Mouse (Mus musculus): Measurements from ENCODE around the gene Sync. TPM values are rescaled to one million over a fixed set of nuclear protein-coding genes. Genes with fewer than 3 reads are reported as not detected.

The Sync gene
- total RNA-seq, 1 experiment, result 2.1 TPM

- H3K27ac ChIP-seq (ENCODE audit: insufficient read depth, low read depth, low read length, poor library complexity, severe bottlenecking), result no peak overlapping the region
- in situ Hi-C loops (cut with MboI; ENCODE audit: low sequenced_read_pairs in 2 of 2, unreplicated experiment in 2 of 2), result no loop called here
- TF ChIP-seq ZNF384 (IDR thresholded peaks at IDR 0.05; ENCODE audit: low read depth, low read length) (no peak), ZC3H11A (IDR thresholded peaks at IDR 0.05; ENCODE audit: borderline replicate concordance, low read depth, low read length) (no peak), HCFC1 (IDR thresholded peaks at IDR 0.05; ENCODE audit: borderline replicate concordance, insufficient read depth, low read length) (no peak), CHD2 (IDR thresholded peaks at IDR 0.05; ENCODE audit: low read depth, low read length) (no peak), MAFK (IDR thresholded peaks at IDR 0.05; ENCODE audit: insufficient read depth, low read depth, low read length) (no peak)
These were observed 16.4 kb downstream of the Sync start for GRCm38 (mm10) chr4:129303816-129304215.

GRCm38 (mm10) chr4:129304306-129304705, 16.9 kb downstream of the Sync start:
- in situ Hi-C loops (cut with MboI; ENCODE audit: low sequenced_read_pairs in 2 of 2, unreplicated experiment in 2 of 2), result no loop called here
- no peaks in the 10 kb centered on the region for H3K9me3 ChIP-seq (ENCODE audit: control insufficient read depth, insufficient read depth, low read depth, low read length)
- no peak overlapping the region for H3K27ac ChIP-seq (ENCODE audit: insufficient read depth, low read depth, low read length, poor library complexity, severe bottlenecking)
- DNase-seq (ENCODE audit: low read depth, low spot score), result no peak
- peaks cover 0 to under 1% of the 10 kb centered on the region in 2 experiments; a peak in 3 of 4 replicates for H3K4me1 ChIP-seq (ENCODE audit: control insufficient read depth in 2 of 2, insufficient read depth in 2 of 2, low read length in 2 of 2, poor library complexity in 1 of 2)
- peaks cover 13% of the 10 kb centered on the region for H3K36me3 ChIP-seq (ENCODE audit: control insufficient read depth, insufficient read depth, low read length, poor library complexity, severe bottlenecking)
- TF ChIP-seq CHD2 (IDR thresholded peaks at IDR 0.05; ENCODE audit: low read depth, low read length) (no peak), MAFK (IDR thresholded peaks at IDR 0.05; ENCODE audit: insufficient read depth, low read depth, low read length) (no peak), ZNF384 (IDR thresholded peaks at IDR 0.05; ENCODE audit: low read depth, low read length) (no peak), HCFC1 (IDR thresholded peaks at IDR 0.05; ENCODE audit: borderline replicate concordance, insufficient read depth, low read length) (no peak), ZC3H11A (IDR thresholded peaks at IDR 0.05; ENCODE audit: borderline replicate concordance, low read depth, low read length) (no peak)
- no peak overlapping the region for H3K4me3 ChIP-seq (ENCODE audit: insufficient read depth in 1 of 2, low read depth in 1 of 2, low read length in 2 of 2, poor library complexity in 1 of 2, severe bottlenecking in 1 of 2)
- no peak overlapping the region for H3K9ac ChIP-seq (ENCODE audit: insufficient read depth, low read depth, low read length, poor library complexity, severe bottlenecking)

More at GRCm38 (mm10) chr4:129303816-129304215, 16.4 kb downstream of the Sync start:
- DNase-seq (ENCODE audit: low read depth, low spot score), result no peak
- H3K9ac ChIP-seq (ENCODE audit: insufficient read depth, low read depth, low read length, poor library complexity, severe bottlenecking), result no peak overlapping the region
- peaks cover 12% of the 10 kb centered on the region for H3K36me3 ChIP-seq (ENCODE audit: control insufficient read depth, insufficient read depth, low read length, poor library complexity, severe bottlenecking)
- no peak overlapping the region for H3K4me3 ChIP-seq (ENCODE audit: insufficient read depth in 1 of 2, low read depth in 1 of 2, low read length in 2 of 2, poor library complexity in 1 of 2, severe bottlenecking in 1 of 2)
- H3K4me1 ChIP-seq (ENCODE audit: control insufficient read depth in 2 of 2, insufficient read depth in 2 of 2, low read length in 2 of 2, poor library complexity in 1 of 2), result peaks cover 0 to 2% of the 10 kb centered on the region in 2 experiments; a peak in 3 of 4 replicates
- no peaks in the 10 kb centered on the region for H3K9me3 ChIP-seq (ENCODE audit: control insufficient read depth, insufficient read depth, low read depth, low read length)

DNA sequence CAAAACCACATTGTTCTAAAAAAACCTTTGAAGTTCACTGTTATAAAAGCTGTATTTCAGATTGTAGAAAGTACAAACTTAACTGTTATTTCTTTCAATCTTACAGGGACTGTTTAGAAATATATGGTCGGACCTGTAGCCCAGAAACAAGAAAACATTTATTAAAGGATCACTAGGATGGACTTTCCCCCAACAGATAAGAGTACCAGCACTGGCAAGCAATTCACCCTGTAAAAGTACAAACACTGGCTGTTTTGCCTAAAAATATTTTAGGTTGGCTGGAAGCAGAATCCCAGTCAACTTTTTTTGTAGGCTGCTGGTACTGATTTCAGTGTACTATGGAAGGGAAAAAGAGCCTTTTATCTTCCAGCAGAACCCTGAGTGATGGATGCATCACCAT, 20.5 kb downstream of the Sync start:
- peaks cover 0 to 2% of the 10 kb centered on the region in 2 experiments; a peak in 3 of 4 replicates for H3K4me1 ChIP-seq (ENCODE audit: control insufficient read depth in 2 of 2, insufficient read depth in 2 of 2, low read length in 2 of 2, poor library complexity in 1 of 2)
- in situ Hi-C loops (cut with MboI; ENCODE audit: low sequenced_read_pairs in 2 of 2, unreplicated experiment in 2 of 2), result no loop called here
- no peak for DNase-seq (ENCODE audit: low read depth, low spot score)
- H3K4me3 ChIP-seq (ENCODE audit: insufficient read depth in 1 of 2, low read depth in 1 of 2, low read length in 2 of 2, poor library complexity in 1 of 2, severe bottlenecking in 1 of 2), result no peak overlapping the region
- no peak overlapping the region for H3K27ac ChIP-seq (ENCODE audit: insufficient read depth, low read depth, low read length, poor library complexity, severe bottlenecking)
- TF ChIP-seq ZNF384 (IDR thresholded peaks at IDR 0.05; ENCODE audit: low read depth, low read length) (no peak), HCFC1 (IDR thresholded peaks at IDR 0.05; ENCODE audit: borderline replicate concordance, insufficient read depth, low read length) (no peak), CHD2 (IDR thresholded peaks at IDR 0.05; ENCODE audit: low read depth, low read length) (no peak), ZC3H11A (IDR thresholded peaks at IDR 0.05; ENCODE audit: borderline replicate concordance, low read depth, low read length) (no peak), MAFK (IDR thresholded peaks at IDR 0.05; ENCODE audit: insufficient read depth, low read depth, low read length) (no peak)
- no peak overlapping the region for H3K9ac ChIP-seq (ENCODE audit: insufficient read depth, low read depth, low read length, poor library complexity, severe bottlenecking)
- H3K36me3 ChIP-seq (ENCODE audit: control insufficient read depth, insufficient read depth, low read length, poor library complexity, severe bottlenecking), result peaks cover 24% of the 10 kb centered on the region
- no peaks in the 10 kb centered on the region for H3K9me3 ChIP-seq (ENCODE audit: control insufficient read depth, insufficient read depth, low read depth, low read length)

- H3K27ac ChIP-seq (ENCODE audit: insufficient read depth, low read depth, low read length, poor library complexity, severe bottlenecking), result no peak overlapping the region
These were observed 26.5 kb downstream of the Sync start for GRCm38 (mm10) chr4:129313886-129314285.

More at GRCm38 (mm10) chr4:129313886-129314285, 26.5 kb downstream of the Sync start:
- peaks cover 0 to 2% of the 10 kb centered on the region in 2 experiments; a peak in 2 of 4 replicates for H3K4me1 ChIP-seq (ENCODE audit: control insufficient read depth in 2 of 2, insufficient read depth in 2 of 2, low read length in 2 of 2, poor library complexity in 1 of 2)
- DNase-seq (ENCODE audit: low read depth, low spot score), result no peak
- no peak for TF ChIP-seq ZC3H11A (IDR thresholded peaks at IDR 0.05; ENCODE audit: borderline replicate concordance, low read depth, low read length)
- TF ChIP-seq HCFC1 (IDR thresholded peaks at IDR 0.05; ENCODE audit: borderline replicate concordance, insufficient read depth, low read length), result no peak
- no peak for TF ChIP-seq CHD2 (IDR thresholded peaks at IDR 0.05; ENCODE audit: low read depth, low read length)
- no peak for TF ChIP-seq ZNF384 (IDR thresholded peaks at IDR 0.05; ENCODE audit: low read depth, low read length)
- no peak for TF ChIP-seq MAFK (IDR thresholded peaks at IDR 0.05; ENCODE audit: insufficient read depth, low read depth, low read length)
- in situ Hi-C loops (cut with MboI; ENCODE audit: low sequenced_read_pairs in 2 of 2, unreplicated experiment in 2 of 2), result no loop called here
- H3K9ac ChIP-seq (ENCODE audit: insufficient read depth, low read depth, low read length, poor library complexity, severe bottlenecking), result no peak overlapping the region
- no peaks in the 10 kb centered on the region for H3K9me3 ChIP-seq (ENCODE audit: control insufficient read depth, insufficient read depth, low read depth, low read length)
- H3K4me3 ChIP-seq (ENCODE audit: insufficient read depth in 1 of 2, low read depth in 1 of 2, low read length in 2 of 2, poor library complexity in 1 of 2, severe bottlenecking in 1 of 2), result no peak overlapping the region
- peaks cover 31% of the 10 kb centered on the region for H3K36me3 ChIP-seq (ENCODE audit: control insufficient read depth, insufficient read depth, low read length, poor library complexity, severe bottlenecking)
